ENCODE assay signal across 13 mouse cellular contexts in genomic region chr2:49671753-49672500, GRCm38 (mm10). TPM values are rescaled to one million over a fixed set of nuclear protein-coding genes. Genes with fewer than 3 reads are reported as not detected.
A peak's percentile ranks its signal among the peaks of the same experiment; 100 is the strongest.
DNase-seq lines count a peak whose midpoint lies in the region; ATAC-seq lines count a peak whose summit lies in the region.
"Had no signal": no experiment of that assay in that cellular context is flagged by ENCODE, and none has a peak within 500 bp of the region (broad histone marks: within the 10 kb centered on the region; RNA-seq: fewer than 3 reads in every experiment).

No protein-coding gene starts in this region.

- no peak overlapping the region for H3K4me2 ChIP-seq in neural tube, embryonic 12.5 days (replicated peaks)
- H3K4me2 ChIP-seq in hindbrain, embryonic 11.5 days (replicated peaks; ENCODE audit: low read depth, low read length), result no peak overlapping the region
- no peak overlapping the region for H3K4me2 ChIP-seq in midbrain, embryonic 11.5 days
- H3K4me2 ChIP-seq in neural tube, embryonic 15.5 days, result no peak overlapping the region
- H3K4me2 ChIP-seq: heart, embryonic 15.5 days; limb, embryonic 13.5 days; liver, embryonic 15.5 days had no signal

- no peak overlapping the region for H3K9ac ChIP-seq in neural tube, embryonic 12.5 days
- no peak overlapping the region for H3K9ac ChIP-seq in hindbrain, embryonic 11.5 days (ENCODE audit: low read depth, low read length)
- H3K9ac ChIP-seq in midbrain, embryonic 11.5 days (ENCODE audit: low read length), result no peak overlapping the region; the same call in 1 of the 2 replicates
- no peak overlapping the region for H3K9ac ChIP-seq in neural tube, embryonic 15.5 days (replicated peaks)
- H3K9ac ChIP-seq: heart, embryonic 15.5 days; limb, embryonic 13.5 days; liver, embryonic 15.5 days had no signal

- H3K27me3 ChIP-seq in neural tube, embryonic 12.5 days (replicated peaks), result no peaks in the 10 kb centered on the region
- H3K27me3 ChIP-seq in hindbrain, embryonic 11.5 days (ENCODE audit: control insufficient read depth, insufficient read depth, low read length), result no peaks in the 10 kb centered on the region
- H3K27me3 ChIP-seq in midbrain, embryonic 11.5 days (ENCODE audit: control insufficient read depth, insufficient read depth, low read length), result no peaks in the 10 kb centered on the region
- no peaks in the 10 kb centered on the region for H3K27me3 ChIP-seq in neural tube, embryonic 15.5 days (replicated peaks)
- H3K27me3 ChIP-seq: heart, embryonic 15.5 days; limb, embryonic 13.5 days; liver, embryonic 15.5 days had no signal

- no peak for DNase-seq in neural tube, embryonic 10.5 days (ENCODE audit: extremely low spot score, low spot score)
- no peak for DNase-seq in hindbrain, embryonic 11.5 days (ENCODE audit: low spot score)
- no peak for DNase-seq in midbrain, embryonic 11.5 days (ENCODE audit: low spot score, missing footprints)
- no peak for DNase-seq in lung, postnatal 14 days
- no peak for DNase-seq in frontal cortex, postnatal 14 days (ENCODE audit: low spot score in 2 of 2)
- DNase-seq in kidney, postnatal 14 days, result no peak
- DNase-seq: lung, postnatal 10 days had no signal

- H3K4me3 ChIP-seq in neural tube, embryonic 12.5 days, result no peak overlapping the region
- no peak overlapping the region for H3K4me3 ChIP-seq in hindbrain, embryonic 11.5 days (ENCODE audit: low read depth, low read length)
- H3K4me3 ChIP-seq in midbrain, embryonic 11.5 days (ENCODE audit: low read depth, low read length), result no peak overlapping the region
- H3K4me3 ChIP-seq in neural tube, embryonic 15.5 days (replicated peaks), result no peak overlapping the region
- H3K4me3 ChIP-seq: heart, embryonic 15.5 days; limb, embryonic 13.5 days; liver, embryonic 15.5 days had no signal

- 66% methylated on average over 12 of the region's 12 CpGs for WGBS in neural tube, embryonic 12.5 days
- 71% methylated on average over 12 of the region's 12 CpGs for WGBS in hindbrain, embryonic 11.5 days
- WGBS in midbrain, embryonic 11.5 days, result 77% methylated on average over 12 of the region's 12 CpGs
- 44% methylated on average over 12 of the region's 12 CpGs for WGBS in neural tube, embryonic 15.5 days

- no peaks in the 10 kb centered on the region for H3K9me3 ChIP-seq in neural tube, embryonic 12.5 days
- H3K9me3 ChIP-seq in hindbrain, embryonic 11.5 days (ENCODE audit: control insufficient read depth, low read length), result no peaks in the 10 kb centered on the region
- H3K9me3 ChIP-seq in midbrain, embryonic 11.5 days (ENCODE audit: control insufficient read depth, low read length), result no peaks in the 10 kb centered on the region
- H3K9me3 ChIP-seq in neural tube, embryonic 15.5 days (replicated peaks), result no peaks in the 10 kb centered on the region
- H3K9me3 ChIP-seq: heart, embryonic 15.5 days; liver, embryonic 15.5 days had no signal

- peak overlapping the region; percentile 37 for H3K27ac ChIP-seq in neural tube, embryonic 12.5 days
- peak overlapping the region; percentile 73 for H3K27ac ChIP-seq in hindbrain, embryonic 11.5 days (ENCODE audit: low read depth, low read length)
- H3K27ac ChIP-seq in midbrain, embryonic 11.5 days (ENCODE audit: low read depth, low read length), result peak overlapping the region; percentile 57
- peak overlapping the region; percentile 51 for H3K27ac ChIP-seq in neural tube, embryonic 15.5 days (replicated peaks)
- H3K27ac ChIP-seq: heart, embryonic 15.5 days; limb, embryonic 13.5 days; liver, embryonic 15.5 days; stomach, postnatal 0 days had no signal

- no peaks in the 10 kb centered on the region; the same call in 1 of the 2 replicates for H3K36me3 ChIP-seq in neural tube, embryonic 12.5 days
- no peaks in the 10 kb centered on the region for H3K36me3 ChIP-seq in hindbrain, embryonic 11.5 days (ENCODE audit: control insufficient read depth, insufficient read depth, low read length)
- H3K36me3 ChIP-seq in midbrain, embryonic 11.5 days (ENCODE audit: control insufficient read depth, insufficient read depth, low read length), result no peaks in the 10 kb centered on the region
- H3K36me3 ChIP-seq in neural tube, embryonic 15.5 days, result no peaks in the 10 kb centered on the region
- H3K36me3 ChIP-seq: heart, embryonic 15.5 days; limb, embryonic 13.5 days; liver, embryonic 15.5 days had no signal

- H3K4me1 ChIP-seq in neural tube, embryonic 12.5 days, result peaks cover 27% of the 10 kb centered on the region
- H3K4me1 ChIP-seq in hindbrain, embryonic 11.5 days (replicated peaks; ENCODE audit: control insufficient read depth, insufficient read depth, low read length), result peaks cover 4% of the 10 kb centered on the region; the same call in 1 of the 2 replicates
- peaks cover 10% of the 10 kb centered on the region for H3K4me1 ChIP-seq in midbrain, embryonic 11.5 days (ENCODE audit: control insufficient read depth, insufficient read depth, low read length)
- H3K4me1 ChIP-seq in neural tube, embryonic 15.5 days, result peaks cover 52% of the 10 kb centered on the region
- H3K4me1 ChIP-seq: heart, embryonic 15.5 days; liver, embryonic 15.5 days had no signal

- peak; percentile 46; the same call in 1 of the 2 replicates for ATAC-seq in neural tube, embryonic 12.5 days (ENCODE audit: low FRiP score, low read depth)
- ATAC-seq in hindbrain, embryonic 11.5 days (ENCODE audit: low FRiP score), result peak; percentile 47; the same call in 1 of the 2 replicates
- peak; percentile 25; the same call in 1 of the 2 replicates for ATAC-seq in midbrain, embryonic 11.5 days (ENCODE audit: low FRiP score)
- ATAC-seq in neural tube, embryonic 15.5 days (ENCODE audit: low FRiP score), result peak; percentile 56

RNA-seq across cellular contexts. Expression of gene Kif5c, which starts 52.8 kb away (rescaled TPM):
- 165 and 168 TPM in 2 replicates for polyA plus RNA-seq in neural tube, embryonic 12.5 days (2016; fragmentation: Nextera tagmentation; extraction: Ambion mirVana)
- 112 and 115 TPM in 2 replicates for polyA plus RNA-seq in hindbrain, embryonic 11.5 days (2014; fragmentation: Nextera tagmentation; extraction: Ambion mirVana)
- 96.2 and 96.4 TPM in 2 replicates for polyA plus RNA-seq in midbrain, embryonic 11.5 days (2014; fragmentation: Nextera tagmentation; extraction: Ambion mirVana)
- 152 and 181 TPM in 2 replicates for polyA plus RNA-seq in neural tube, embryonic 15.5 days (2015; fragmentation: Nextera tagmentation; extraction: Ambion mirVana)
